Mouse (Mus musculus) bone marrow macrophage, adult 2 months (primary cell): ENCODE data around the gene Pabpc4.

Source experiments
- CTCF ChIP-seq: IDR thresholded peaks from 2 replicates; pipeline ENCODE4 v1.5.1; 2012; ENCODE audit warnings: low read depth, mild to moderate bottlenecking, low read length, moderate library complexity
- POLR2A ChIP-seq: IDR thresholded peaks from 2 replicates; pipeline ENCODE4 v1.6.1; 2012; ENCODE audit warnings: mild to moderate bottlenecking, low read depth, low read length, borderline replicate concordance

DNA sequence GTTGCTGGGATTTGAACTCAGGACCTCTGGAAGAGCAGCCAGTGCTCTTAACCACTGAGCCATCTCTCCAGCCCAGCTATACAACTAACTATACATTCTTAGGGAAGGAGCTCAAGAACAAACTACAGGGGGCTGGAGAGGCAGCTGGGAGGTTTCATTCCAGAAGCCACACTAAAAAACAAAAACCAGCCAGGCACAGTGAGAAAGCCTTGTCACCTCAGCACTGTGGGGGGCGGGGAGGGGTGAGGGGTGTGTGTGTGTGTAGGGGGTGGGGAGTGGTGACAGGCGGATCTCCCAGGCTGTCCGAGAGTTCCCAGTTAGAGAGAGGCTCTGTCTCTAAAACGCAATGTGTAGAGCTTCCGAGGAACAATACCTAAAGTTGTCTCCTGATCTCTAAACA lies 69.2 kb downstream of the Pabpc4 start:
- TF ChIP-seq CTCF (no peak), POLR2A (no peak)
